Mouse (Mus musculus): Measurements from ENCODE around the gene Fbxw4. TPM values are rescaled to one million over a fixed set of nuclear protein-coding genes. Genes with fewer than 3 reads are reported as not detected.

Fbxw4 gene
- polyA plus RNA-seq, 1 experiment: 81.4 TPM

DNA sequence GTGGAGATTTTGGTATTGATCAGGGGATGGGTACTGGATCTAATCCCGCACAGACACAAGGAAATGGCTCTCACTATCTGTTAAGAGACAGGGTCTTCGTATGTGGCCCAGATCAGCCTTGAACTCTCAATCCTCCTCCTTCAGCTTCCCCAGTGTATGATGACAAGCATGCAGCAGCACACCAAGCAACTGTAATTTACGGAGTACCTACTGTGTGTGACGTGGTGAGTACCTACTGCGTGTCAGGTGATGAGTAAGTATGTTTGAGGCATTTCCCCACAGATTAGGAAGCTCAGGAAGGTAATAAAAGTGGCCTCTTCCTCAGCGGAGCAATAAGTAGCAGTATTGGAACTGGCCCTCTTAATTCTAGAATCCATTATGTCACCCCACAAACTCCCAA lies 64.6 kb downstream of the Fbxw4 start:
- Histone ChIP-seq H3K27me3 (ENCODE audit: control insufficient read depth, insufficient read depth, low read length) (no peaks in the 10 kb centered on the region), H3K27ac (ENCODE audit: insufficient read depth, low read length) (no peak overlapping the region), H3K4me3 (ENCODE audit: extremely low read depth, insufficient read depth, insufficient read length) (no peak overlapping the region), H3K36me3 (ENCODE audit: control insufficient read depth, insufficient read depth, low read length) (no peaks in the 10 kb centered on the region), H3K4me1 (ENCODE audit: control insufficient read depth, insufficient read depth, insufficient read length) (peaks cover 3% of the 10 kb centered on the region; the same call in 1 of the 2 replicates)
- 92% methylated on average over 6 of the region's 6 CpGs for WGBS
- TF ChIP-seq POLR2A (IDR thresholded peaks at IDR 0.05; ENCODE audit: low read depth, low read length): no peak
- TF ChIP-seq CTCF (IDR thresholded peaks at IDR 0.05; ENCODE audit: extremely low read depth, insufficient read depth, insufficient read length, insufficient replicate concordance): no peak
- DNase-seq (ENCODE audit: low read depth in 1 of 2, low spot score in 2 of 2): no peak

DNA sequence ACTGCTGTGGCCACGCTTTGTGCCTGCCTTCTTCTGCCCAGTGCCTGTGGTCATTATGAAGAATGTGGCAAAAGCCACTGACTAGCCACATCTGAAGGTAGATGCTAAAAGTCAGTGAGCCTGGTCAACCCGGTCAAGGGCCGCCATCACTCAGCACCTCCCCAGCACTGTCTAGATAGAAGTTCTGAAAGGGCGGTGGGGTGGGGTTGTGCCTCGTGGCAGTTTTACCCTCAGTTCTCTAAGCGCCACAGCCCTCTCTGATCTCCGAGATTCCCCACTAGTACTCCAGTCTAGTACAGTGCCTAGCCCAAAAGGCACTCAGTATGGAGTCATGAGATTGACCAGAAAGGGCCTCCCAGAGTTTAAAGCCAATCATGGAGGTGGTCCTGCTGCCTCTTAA lies 66.0 kb downstream of the Fbxw4 start:
- WGBS: 91% methylated on average over 7 of the region's 7 CpGs
- DNase-seq (ENCODE audit: low read depth in 1 of 2, low spot score in 2 of 2): no peak
- H3K4me1 ChIP-seq (ENCODE audit: control insufficient read depth, insufficient read depth, insufficient read length): peaks cover 3% of the 10 kb centered on the region; the same call in 1 of the 2 replicates
- TF ChIP-seq CTCF (IDR thresholded peaks at IDR 0.05; ENCODE audit: extremely low read depth, insufficient read depth, insufficient read length, insufficient replicate concordance) (no peak), POLR2A (IDR thresholded peaks at IDR 0.05; ENCODE audit: low read depth, low read length) (no peak)
- H3K4me3 ChIP-seq (ENCODE audit: extremely low read depth, insufficient read depth, insufficient read length): no peak overlapping the region
- H3K27me3 ChIP-seq (ENCODE audit: control insufficient read depth, insufficient read depth, low read length): no peaks in the 10 kb centered on the region
- H3K36me3 ChIP-seq (ENCODE audit: control insufficient read depth, insufficient read depth, low read length): no peaks in the 10 kb centered on the region
- H3K27ac ChIP-seq (ENCODE audit: insufficient read depth, low read length): no peak overlapping the region

DNA sequence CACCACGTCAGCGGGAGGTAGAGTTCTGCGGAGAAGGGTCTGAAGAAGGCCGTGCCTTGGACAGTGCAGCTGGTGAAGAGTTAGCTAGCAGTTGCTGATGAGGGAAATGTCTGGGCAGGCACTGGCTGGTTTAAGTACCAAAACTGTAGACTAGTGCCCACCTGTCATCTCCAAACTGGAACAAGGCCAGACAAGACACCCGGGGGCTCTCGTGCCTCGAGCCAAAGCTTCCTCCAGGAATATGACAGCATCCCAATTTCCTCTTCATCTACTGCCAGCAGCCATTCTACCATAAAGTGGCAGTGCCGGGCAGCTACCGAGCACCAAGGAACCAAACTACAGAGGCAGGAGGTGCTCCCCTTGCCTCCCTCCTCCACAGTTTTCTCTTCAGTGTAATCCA lies 67.2 kb downstream of the Fbxw4 start:
- Histone ChIP-seq H3K27ac (ENCODE audit: insufficient read depth, low read length) (no peak overlapping the region), H3K4me1 (ENCODE audit: control insufficient read depth, insufficient read depth, insufficient read length) (peaks cover 3% of the 10 kb centered on the region; the same call in 1 of the 2 replicates), H3K36me3 (ENCODE audit: control insufficient read depth, insufficient read depth, low read length) (no peaks in the 10 kb centered on the region), H3K27me3 (ENCODE audit: control insufficient read depth, insufficient read depth, low read length) (no peaks in the 10 kb centered on the region), H3K4me3 (ENCODE audit: extremely low read depth, insufficient read depth, insufficient read length) (no peak overlapping the region)
- DNase-seq (ENCODE audit: low read depth in 1 of 2, low spot score in 2 of 2): no peak
- WGBS: 96% methylated on average over 9 of the region's 9 CpGs
- TF ChIP-seq CTCF (IDR thresholded peaks at IDR 0.05; ENCODE audit: extremely low read depth, insufficient read depth, insufficient read length, insufficient replicate concordance) (no peak), POLR2A (IDR thresholded peaks at IDR 0.05; ENCODE audit: low read depth, low read length) (no peak)

DNA sequence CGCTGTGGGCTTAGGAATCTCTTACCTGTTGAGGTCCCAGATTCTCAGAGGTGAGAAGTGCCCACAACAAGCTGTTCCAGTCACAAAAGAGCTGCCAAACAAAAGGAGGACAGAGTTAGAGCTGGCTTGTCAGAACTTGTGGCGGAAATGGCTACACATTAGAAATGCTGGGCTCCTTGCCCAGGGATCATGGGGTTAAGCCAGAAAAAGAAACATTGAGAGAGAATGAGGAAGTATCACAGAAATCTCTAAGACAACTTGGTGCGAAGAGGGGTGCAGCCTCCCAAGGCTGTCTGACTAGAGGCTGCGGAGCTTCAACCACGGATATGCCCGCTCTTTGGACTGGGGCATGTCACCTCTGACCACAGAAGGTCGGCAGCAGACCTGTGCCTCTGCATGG lies 68.4 kb downstream of the Fbxw4 start:
- no peak for TF ChIP-seq CTCF (IDR thresholded peaks at IDR 0.05; ENCODE audit: extremely low read depth, insufficient read depth, insufficient read length, insufficient replicate concordance)
- TF ChIP-seq POLR2A (IDR thresholded peaks at IDR 0.05; ENCODE audit: low read depth, low read length): no peak
- Histone ChIP-seq H3K27me3 (ENCODE audit: control insufficient read depth, insufficient read depth, low read length) (no peaks in the 10 kb centered on the region), H3K4me3 (ENCODE audit: extremely low read depth, insufficient read depth, insufficient read length) (no peak overlapping the region), H3K36me3 (ENCODE audit: control insufficient read depth, insufficient read depth, low read length) (no peaks in the 10 kb centered on the region), H3K27ac (ENCODE audit: insufficient read depth, low read length) (peak overlapping the region; percentile 26), H3K4me1 (ENCODE audit: control insufficient read depth, insufficient read depth, insufficient read length) (peaks cover 3% of the 10 kb centered on the region; the same call in 1 of the 2 replicates)
- no peak for DNase-seq (ENCODE audit: low read depth in 1 of 2, low spot score in 2 of 2)
- WGBS: 33% methylated on average over 7 of the region's 7 CpGs

DNA sequence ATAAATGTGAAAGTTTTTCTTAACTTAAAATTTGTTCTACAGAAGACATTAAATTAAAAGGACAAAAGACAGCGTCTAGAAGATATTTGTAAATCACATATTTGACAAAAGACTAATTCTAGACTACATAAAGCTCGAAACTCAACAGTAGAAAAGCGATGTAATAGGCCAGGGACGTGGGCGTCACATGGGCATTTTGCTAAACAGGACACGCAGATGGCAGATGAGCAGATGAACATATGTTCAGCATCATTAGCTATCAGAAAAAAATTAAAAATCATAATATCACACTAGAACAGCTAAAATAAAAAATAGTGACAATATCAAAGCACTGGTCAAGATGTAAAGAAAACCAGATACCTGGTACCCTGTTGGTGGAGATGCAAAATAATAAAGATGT lies 70.4 kb downstream of the Fbxw4 start:
- H3K27ac ChIP-seq (ENCODE audit: insufficient read depth, low read length): no peak overlapping the region
- WGBS: 94% methylated on average over 6 of the region's 6 CpGs
- no peak overlapping the region for H3K4me3 ChIP-seq (ENCODE audit: extremely low read depth, insufficient read depth, insufficient read length)
- no peaks in the 10 kb centered on the region for H3K36me3 ChIP-seq (ENCODE audit: control insufficient read depth, insufficient read depth, low read length)
- no peak for DNase-seq (ENCODE audit: low read depth in 1 of 2, low spot score in 2 of 2)
- TF ChIP-seq POLR2A (IDR thresholded peaks at IDR 0.05; ENCODE audit: low read depth, low read length) (no peak), CTCF (IDR thresholded peaks at IDR 0.05; ENCODE audit: extremely low read depth, insufficient read depth, insufficient read length, insufficient replicate concordance) (no peak)
- no peaks in the 10 kb centered on the region for H3K27me3 ChIP-seq (ENCODE audit: control insufficient read depth, insufficient read depth, low read length)
- peaks cover 7% of the 10 kb centered on the region; the same call in 1 of the 2 replicates for H3K4me1 ChIP-seq (ENCODE audit: control insufficient read depth, insufficient read depth, insufficient read length)

DNA sequence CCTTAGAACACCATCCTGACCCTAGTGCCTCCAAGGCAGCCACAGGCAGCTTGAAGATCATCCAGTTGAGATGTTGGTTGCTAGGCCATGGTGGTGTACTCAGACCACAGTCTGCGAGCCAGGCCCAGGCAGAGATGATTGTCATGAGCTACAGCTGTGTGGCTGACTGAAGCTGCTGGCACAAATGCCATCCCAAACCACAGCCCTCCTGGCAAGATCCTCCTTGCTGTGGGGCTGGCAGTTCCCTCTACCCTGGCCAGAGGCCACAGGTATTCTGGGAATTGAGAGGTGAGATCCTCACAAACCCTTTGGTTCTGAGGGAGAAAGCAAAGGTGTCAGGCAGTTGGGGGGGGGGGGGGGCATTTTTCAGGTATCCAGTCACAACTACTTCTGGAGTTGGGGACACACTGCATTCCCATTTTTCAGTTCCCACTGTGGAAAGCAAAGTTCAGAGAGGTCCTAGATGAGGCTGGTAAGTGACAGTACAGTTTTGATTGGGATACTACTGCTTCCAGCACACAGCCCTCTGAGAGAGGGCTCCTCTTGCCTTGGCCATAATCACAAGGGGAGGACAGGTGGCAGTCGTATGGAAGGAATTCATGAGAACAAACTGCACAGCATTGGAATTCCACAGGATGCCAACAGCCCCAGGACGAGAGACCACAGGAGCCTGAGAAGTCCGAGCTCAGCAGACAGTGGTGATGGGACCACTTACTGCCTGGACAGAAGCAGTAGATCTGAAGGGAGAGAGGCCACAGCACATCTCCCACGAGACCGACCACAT lies 72.4 kb downstream of the Fbxw4 start:
- H3K4me3 ChIP-seq (ENCODE audit: extremely low read depth, insufficient read depth, insufficient read length): no peak overlapping the region
- no peak for TF ChIP-seq CTCF (IDR thresholded peaks at IDR 0.05; ENCODE audit: extremely low read depth, insufficient read depth, insufficient read length, insufficient replicate concordance)
- TF ChIP-seq POLR2A (IDR thresholded peaks at IDR 0.05; ENCODE audit: low read depth, low read length): no peak
- no peak for DNase-seq (ENCODE audit: low read depth in 1 of 2, low spot score in 2 of 2)
- no peaks in the 10 kb centered on the region for H3K27me3 ChIP-seq (ENCODE audit: control insufficient read depth, insufficient read depth, low read length)
- no peaks in the 10 kb centered on the region for H3K36me3 ChIP-seq (ENCODE audit: control insufficient read depth, insufficient read depth, low read length)
- peaks cover 10% of the 10 kb centered on the region; the same call in 1 of the 2 replicates for H3K4me1 ChIP-seq (ENCODE audit: control insufficient read depth, insufficient read depth, insufficient read length)
- no peak overlapping the region for H3K27ac ChIP-seq (ENCODE audit: insufficient read depth, low read length)
- WGBS: 93% methylated on average over 6 of the region's 6 CpGs

DNA sequence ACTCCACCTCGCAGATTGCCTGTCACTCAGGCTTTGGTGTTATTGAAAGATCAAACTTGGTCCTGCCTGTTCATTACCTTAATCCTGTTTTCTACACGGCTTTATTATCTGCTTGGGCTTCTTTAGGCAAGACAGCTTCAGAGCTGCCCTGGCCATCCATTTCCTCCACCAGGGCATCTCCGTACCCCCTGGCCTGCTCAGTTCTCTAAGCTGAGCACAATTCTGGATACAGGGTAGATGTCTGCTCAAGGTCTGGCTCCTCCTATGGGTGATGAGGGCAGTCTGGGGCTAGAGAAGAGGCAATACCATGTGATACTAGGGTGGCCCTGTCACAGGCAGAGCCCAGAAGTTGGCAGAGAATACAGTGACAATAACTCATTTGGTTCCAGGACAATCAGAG lies 73.3 kb downstream of the Fbxw4 start:
- no peaks in the 10 kb centered on the region for H3K27me3 ChIP-seq (ENCODE audit: control insufficient read depth, insufficient read depth, low read length)
- no peak overlapping the region for H3K27ac ChIP-seq (ENCODE audit: insufficient read depth, low read length)
- no peak for DNase-seq (ENCODE audit: low read depth in 1 of 2, low spot score in 2 of 2)
- no peak for TF ChIP-seq POLR2A (IDR thresholded peaks at IDR 0.05; ENCODE audit: low read depth, low read length)
- no peak for TF ChIP-seq CTCF (IDR thresholded peaks at IDR 0.05; ENCODE audit: extremely low read depth, insufficient read depth, insufficient read length, insufficient replicate concordance)
- H3K36me3 ChIP-seq (ENCODE audit: control insufficient read depth, insufficient read depth, low read length): no peaks in the 10 kb centered on the region
- WGBS: 90% methylated on average over 3 of the region's 3 CpGs
- H3K4me1 ChIP-seq (ENCODE audit: control insufficient read depth, insufficient read depth, insufficient read length): peaks cover 8% of the 10 kb centered on the region; the same call in 1 of the 2 replicates
- H3K4me3 ChIP-seq (ENCODE audit: extremely low read depth, insufficient read depth, insufficient read length): no peak overlapping the region

Data from spleen, adult 2 months (tissue).